Mouse (Mus musculus) neural tube, embryonic 11.5 days (tissue): ENCODE data around the gene Snupn. TPM values are rescaled to one million over a fixed set of nuclear protein-coding genes. Genes with fewer than 3 reads are reported as not detected.
A peak's percentile ranks its signal among the peaks of the same experiment; 100 is the strongest.
"Not testable (repeated sequence)": the region's sequence is repeated elsewhere in the genome, so short reads cannot be mapped to it uniquely, and the experiment has no call there.

Source experiments
- ATAC-seq: fragments of 200-750 bp; cut with Nextera tagmentation; 2 replicates; pipeline ENCODE4 v1.8.0; 2017; ENCODE audit warnings: moderate number of reproducible peaks, mild to moderate bottlenecking, moderate TSS enrichment, moderate library complexity; ENCODE audit not compliant: insufficient read depth, low FRiP score, low TSS enrichment
- DNase-seq: peaks from one replicate; pipeline ENCODE4 v3.0.0-alpha.2; 2015; ENCODE audit warnings: low spot score
- H3K27ac ChIP-seq: fragments of 300-500 bp; sonication (generic); 2 replicates; pipeline ENCODE4 v1.5.1; 2014; ENCODE audit warnings: low read depth, mild to moderate bottlenecking, low read length
- H3K27me3 ChIP-seq: fragments of 300-500 bp; sonication (generic); 2 replicates; pipeline ENCODE4 v1.6.1; 2014; ENCODE audit warnings: mild to moderate bottlenecking, low read length, mixed read lengths; ENCODE audit not compliant: control insufficient read depth, insufficient read depth
- H3K36me3 ChIP-seq: fragments of 300-500 bp; sonication (generic); 2 replicates; pipeline ENCODE4 v1.6.1; 2014; ENCODE audit warnings: mild to moderate bottlenecking, low read length, moderate library complexity, mixed read lengths; ENCODE audit not compliant: control insufficient read depth, insufficient read depth
- H3K4me1 ChIP-seq: fragments of 300-500 bp; sonication (generic); 2 replicates; pipeline ENCODE4 v1.6.1; 2014; ENCODE audit warnings: low read length, mixed read lengths; ENCODE audit not compliant: control insufficient read depth, insufficient read depth
- H3K4me2 ChIP-seq: fragments of 300-500 bp; sonication (generic); 2 replicates; pipeline ENCODE4 v1.6.1; 2014; ENCODE audit warnings: low read depth, mild to moderate bottlenecking, moderate library complexity
- H3K4me3 ChIP-seq: fragments of 300-500 bp; sonication (generic); 2 replicates; pipeline ENCODE4 v1.5.1; 2014; ENCODE audit warnings: low read depth, low read length
- H3K9ac ChIP-seq: fragments of 300-500 bp; sonication (generic); 2 replicates; pipeline ENCODE4 v1.6.1; 2014; ENCODE audit warnings: mild to moderate bottlenecking, low read length
- H3K9me3 ChIP-seq: fragments of 300-500 bp; sonication (generic); 2 replicates; pipeline ENCODE4 v1.6.1; 2016; ENCODE audit warnings: low read length; ENCODE audit not compliant: control insufficient read depth
- WGBS: fragments of 180-500 bp; shearing (Covaris S2); extraction: QIAGEN DNeasy Blood & Tissue Kit; methylation state at CpG from one replicate; pipeline ENCODE4 v1.1.7; 2014; 5-methylcytosine and 5-hydroxymethylcytosine counted together
- polyA plus RNA-seq: library from polyadenylated mRNA; unstranded; fragments of >200 nt; fragmentation: Nextera tagmentation; extraction: Ambion mirVana; gene quantifications from 2 replicates; pipeline ENCODE4 v1.2.1, GENCODE M21; 2014

Snupn gene
- polyA plus RNA-seq, result 28.9 and 31.1 TPM in 2 replicates

- H3K4me3 ChIP-seq, result peak within 1 kb of the TSS; percentile 48
- H3K9ac ChIP-seq, result peak within 1 kb of the TSS; percentile 58
- no peaks in the 10 kb centered on the region for H3K36me3 ChIP-seq
- WGBS, result 1% methylated on average over 50 of the region's 50 CpGs
- no peaks in the 10 kb centered on the region for H3K27me3 ChIP-seq
- peak; percentile 100 for ATAC-seq
- peak within 1 kb of the TSS; percentile 55 for H3K27ac ChIP-seq
- H3K9me3 ChIP-seq, result no peaks in the 10 kb centered on the region
- H3K4me1 ChIP-seq, result 0 out of 2 replicates have a peak, but pooled peaks cover 3% of the 10 kb centered on the region
- peak within 1 kb of the TSS; percentile 86 for H3K4me2 ChIP-seq
- peak; percentile 98 for DNase-seq
Measured at GRCm38 (mm10) chr9:56950414-56951400, at the start of gene Snupn. Gene Snupn (plus strand): TSS chr9:56950878.

GRCm38 (mm10) chr9:56901187-56901586 lies 49.5 kb upstream of the Snupn start:
- H3K27ac ChIP-seq, result no peak overlapping the region
- H3K36me3 ChIP-seq, result no peaks in the 10 kb centered on the region
- no peak overlapping the region for H3K4me3 ChIP-seq
- WGBS, result 70% methylated on average over 8 of the region's 8 CpGs
- no peak for DNase-seq
- H3K9ac ChIP-seq, result no peak overlapping the region
- H3K27me3 ChIP-seq, result no peaks in the 10 kb centered on the region
- H3K4me2 ChIP-seq, result no peak overlapping the region
- no peaks in the 10 kb centered on the region for H3K9me3 ChIP-seq
- no peak for ATAC-seq
- no peaks in the 10 kb centered on the region for H3K4me1 ChIP-seq

GRCm38 (mm10) chr9:56903662-56904061 lies 47.0 kb upstream of the Snupn start:
- H3K4me2 ChIP-seq, result no peak overlapping the region
- H3K9me3 ChIP-seq, result no peaks in the 10 kb centered on the region
- no peak overlapping the region for H3K4me3 ChIP-seq
- ATAC-seq (no peak), DNase-seq (no peak)
- H3K9ac ChIP-seq, result no peak overlapping the region
- no peak overlapping the region for H3K27ac ChIP-seq
- H3K27me3 ChIP-seq, result no peaks in the 10 kb centered on the region
- 77% methylated on average over 3 of the region's 3 CpGs for WGBS
- no peaks in the 10 kb centered on the region for H3K36me3 ChIP-seq
- H3K4me1 ChIP-seq, result no peaks in the 10 kb centered on the region

- ATAC-seq, result no peak
- Histone ChIP-seq H3K4me2 (no peak overlapping the region), H3K36me3 (no peaks in the 10 kb centered on the region), H3K27me3 (no peaks in the 10 kb centered on the region), H3K4me1 (no peaks in the 10 kb centered on the region), H3K27ac (no peak overlapping the region), H3K4me3 (no peak overlapping the region), H3K9me3 (no peaks in the 10 kb centered on the region), H3K9ac (no peak overlapping the region)
- no peak for DNase-seq
- 88% methylated on average over 9 of the region's 9 CpGs for WGBS
Measured at GRCm38 (mm10) chr9:56907549-56907948, 43.1 kb upstream of the Snupn start.

- not testable (repeated sequence) for H3K36me3 ChIP-seq, H3K9ac ChIP-seq, H3K27me3 ChIP-seq, H3K27ac ChIP-seq, H3K4me1 ChIP-seq, H3K4me2 ChIP-seq, ATAC-seq, H3K9me3 ChIP-seq, DNase-seq, H3K4me3 ChIP-seq
- WGBS, result 48% methylated on average over 4 of the region's 4 CpGs
Measured at GRCm38 (mm10) chr9:56909991-56910390, 40.7 kb upstream of the Snupn start.

GRCm38 (mm10) chr9:56911017-56911416 lies 39.7 kb upstream of the Snupn start:
- H3K36me3 ChIP-seq, result no peaks in the 10 kb centered on the region
- no peak overlapping the region for H3K27ac ChIP-seq
- no peaks in the 10 kb centered on the region for H3K4me1 ChIP-seq
- WGBS, result 68% methylated on average over 1 of the region's 1 CpGs
- no peak overlapping the region for H3K4me2 ChIP-seq
- H3K4me3 ChIP-seq, result no peak overlapping the region
- no peak overlapping the region for H3K9ac ChIP-seq
- H3K9me3 ChIP-seq, result no peaks in the 10 kb centered on the region
- no peaks in the 10 kb centered on the region for H3K27me3 ChIP-seq
- DNase-seq, result no peak
- no peak for ATAC-seq

- H3K9ac ChIP-seq, result no peak overlapping the region; the same call in 1 of the 2 replicates
Measured at GRCm38 (mm10) chr9:56913991-56914390, 36.7 kb upstream of the Snupn start.

GRCm38 (mm10) chr9:56915116-56915515 lies 35.6 kb upstream of the Snupn start:
- DNase-seq, result no peak
- ATAC-seq, result no peak
- Histone ChIP-seq H3K4me3 (no peak overlapping the region), H3K9me3 (no peaks in the 10 kb centered on the region), H3K4me1 (no peaks in the 10 kb centered on the region), H3K36me3 (peaks cover 2% of the 10 kb centered on the region), H3K9ac (no peak overlapping the region), H3K4me2 (no peak overlapping the region), H3K27ac (no peak overlapping the region), H3K27me3 (no peaks in the 10 kb centered on the region)
- WGBS, result 91% methylated on average over 1 of the region's 1 CpGs

More at GRCm38 (mm10) chr9:56913991-56914390, 36.7 kb upstream of the Snupn start:
- Histone ChIP-seq H3K27me3 (no peaks in the 10 kb centered on the region), H3K27ac (no peak overlapping the region), H3K4me2 (no peak overlapping the region), H3K4me1 (no peaks in the 10 kb centered on the region), H3K9me3 (no peaks in the 10 kb centered on the region), H3K4me3 (no peak overlapping the region), H3K36me3 (peaks cover 2% of the 10 kb centered on the region)
- DNase-seq (no peak), ATAC-seq (no peak)
- 86% methylated on average over 9 of the region's 9 CpGs for WGBS
